Mouse (Mus musculus): ENCODE measurements around the gene Cd33.

GRCm38 (mm10) chr7:43548206-43548605 is 4.0 kb upstream of the Cd33 start:
- TF ChIP-seq EP300 (IDR thresholded peaks at IDR 0.05; ENCODE audit: low read depth) = no peak
- no peak for TF ChIP-seq CTCF (IDR thresholded peaks at IDR 0.05; ENCODE audit: low read depth)

All from liver, embryonic 14.5 days (tissue).